Mouse (Mus musculus) liver (tissue): ENCODE measurements around the gene Fcgr2b.

ENCODE experiments used
- DNase-seq: peaks from one replicate; pipeline ENCODE4 v3.0.0-alpha.2; 2020; ENCODE audit warnings: mixed read lengths

The Fcgr2b gene

GRCm38 (mm10) chr1:170919308-170919707 lies 57.0 kb downstream of the Fcgr2b start:
- DNase-seq: no peak

GRCm38 (mm10) chr1:170915657-170916056 lies 60.7 kb downstream of the Fcgr2b start:
- DNase-seq: no peak

- DNase-seq: no peak
Measured at GRCm38 (mm10) chr1:170912891-170913615, 63.3 kb downstream of the Fcgr2b start, which contains the start of gene Fcrlb. TSS of gene Fcrlb (minus strand) at chr1:170912941.

- DNase-seq: no peak
Measured at GRCm38 (mm10) chr1:170911907-170912660, 64.3 kb downstream of the Fcgr2b start.
